Mouse (Mus musculus) embryonic fibroblast, embryonic 13.5 days (primary cell): ENCODE data around the gene Fcrla.

ENCODE experiments used
- CTCF ChIP-seq: IDR thresholded peaks from 2 replicates; pipeline ENCODE4 v1.5.1; 2011; ENCODE audit warnings: mild to moderate bottlenecking, control low read depth, low read length, moderate library complexity, borderline replicate concordance; ENCODE audit not compliant: insufficient read depth
- POLR2A ChIP-seq: IDR thresholded peaks from 2 replicates; pipeline ENCODE4 v1.6.1; 2011; ENCODE audit warnings: low read depth, mild to moderate bottlenecking, control low read depth, low read length, moderate library complexity

GRCm38 (mm10) chr1:170911907-170912660, 15.3 kb downstream of the Fcrla start:
- TF ChIP-seq CTCF (no peak), POLR2A (no peak)
